Mouse (Mus musculus) ovary, adult 18-20 months (tissue): Measurements from ENCODE around the gene Gm6657.

ENCODE experiments used
- DNase-seq: peaks from one replicate; pipeline ENCODE4 v3.0.0; 2022; ENCODE audit warnings: low spot score, mixed read lengths

The Gm6657 gene

DNA sequence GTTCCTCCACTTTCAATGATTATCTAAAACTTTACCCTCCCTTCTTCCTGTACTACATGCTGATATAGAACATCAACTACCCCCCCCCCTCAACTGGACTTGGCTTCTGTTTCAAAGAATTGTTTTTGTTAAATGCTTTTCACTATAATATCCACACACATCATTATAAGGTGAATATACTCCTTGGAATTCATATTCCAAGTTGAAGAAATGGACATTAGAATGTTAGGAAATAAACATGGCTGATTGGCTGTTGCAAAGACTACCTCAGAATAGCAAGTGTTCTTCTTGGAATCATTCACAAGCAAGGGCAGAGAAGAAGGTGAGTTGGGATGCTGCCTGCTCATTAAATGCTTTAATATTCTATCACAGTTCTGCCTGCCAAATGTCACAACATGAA lies at the start of gene Gm6657:
Gm6657 (plus strand) TSS at position 301 of the 400 bp plus-strand sequence.
- DNase-seq: no peak

- no peak for DNase-seq
These were observed 40.6 kb upstream of the Gm6657 start for GRCm38 (mm10) chr12:78153308-78154002.

GRCm38 (mm10) chr12:78170178-78170577 lies 23.9 kb upstream of the Gm6657 start:
- no peak for DNase-seq

GRCm38 (mm10) chr12:78173945-78174344 lies 20.1 kb upstream of the Gm6657 start:
- no peak for DNase-seq

DNA sequence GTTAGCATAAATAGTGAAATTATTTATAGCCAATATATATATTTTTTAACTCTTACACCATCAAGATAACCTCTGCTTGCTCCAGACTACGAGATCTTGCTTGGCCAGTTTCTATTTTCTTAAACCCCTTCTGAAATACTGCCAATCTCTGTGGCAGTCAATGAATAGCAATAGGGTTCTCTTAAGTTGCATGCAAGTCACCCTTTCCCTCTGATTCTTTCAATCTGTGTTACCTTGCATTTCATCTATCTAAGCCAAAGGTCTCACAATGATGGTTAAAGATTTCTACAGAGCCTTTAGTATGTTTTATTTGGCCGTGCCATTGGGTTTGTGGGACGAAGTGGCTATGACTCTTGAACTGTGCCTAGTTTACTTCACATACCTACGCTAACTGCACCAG lies 19.4 kb upstream of the Gm6657 start:
- no peak for DNase-seq

DNA sequence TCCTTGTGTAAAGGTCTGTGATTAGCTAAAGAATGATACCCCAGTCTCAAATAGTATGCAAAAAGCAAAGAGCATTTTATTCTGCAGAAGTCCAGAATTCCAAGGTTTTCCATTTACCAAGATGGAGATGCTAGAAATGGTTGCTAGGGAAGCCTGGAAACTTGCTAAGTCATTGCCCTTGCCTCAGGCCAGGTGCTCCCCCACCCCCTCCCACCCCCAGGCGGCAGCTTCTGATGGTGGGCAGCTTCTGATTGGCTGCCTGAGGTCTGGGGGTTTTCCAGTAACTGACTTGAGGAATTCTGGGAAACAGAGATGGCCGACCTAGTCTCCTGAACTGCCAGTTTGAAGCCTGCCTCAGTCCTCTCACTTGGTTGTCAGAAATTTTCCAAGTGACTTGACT lies 12.6 kb upstream of the Gm6657 start:
- DNase-seq: no peak

GRCm38 (mm10) chr12:78195368-78195767 lies 1.3 kb downstream of the Gm6657 start:
- DNase-seq: no peak

DNA sequence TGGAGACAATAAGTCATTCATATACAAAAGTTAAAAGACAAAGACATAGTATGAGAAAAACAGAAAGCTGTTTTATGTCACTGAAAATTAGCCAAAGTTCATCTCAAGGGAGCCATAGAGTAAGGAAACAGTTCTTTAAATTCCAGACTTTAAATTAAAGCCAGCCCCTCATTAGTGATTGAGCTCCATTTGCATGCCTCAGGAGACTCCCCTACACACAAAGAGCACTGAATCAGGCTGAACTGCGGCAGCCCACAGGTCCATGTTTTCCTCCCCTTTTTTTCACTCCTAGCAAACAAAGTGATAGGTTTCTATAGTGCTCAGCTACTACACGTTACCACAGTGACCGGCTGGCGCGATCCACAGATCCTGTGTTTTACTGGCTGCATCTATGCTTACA lies 9.6 kb downstream of the Gm6657 start:
- no peak for DNase-seq

DNA sequence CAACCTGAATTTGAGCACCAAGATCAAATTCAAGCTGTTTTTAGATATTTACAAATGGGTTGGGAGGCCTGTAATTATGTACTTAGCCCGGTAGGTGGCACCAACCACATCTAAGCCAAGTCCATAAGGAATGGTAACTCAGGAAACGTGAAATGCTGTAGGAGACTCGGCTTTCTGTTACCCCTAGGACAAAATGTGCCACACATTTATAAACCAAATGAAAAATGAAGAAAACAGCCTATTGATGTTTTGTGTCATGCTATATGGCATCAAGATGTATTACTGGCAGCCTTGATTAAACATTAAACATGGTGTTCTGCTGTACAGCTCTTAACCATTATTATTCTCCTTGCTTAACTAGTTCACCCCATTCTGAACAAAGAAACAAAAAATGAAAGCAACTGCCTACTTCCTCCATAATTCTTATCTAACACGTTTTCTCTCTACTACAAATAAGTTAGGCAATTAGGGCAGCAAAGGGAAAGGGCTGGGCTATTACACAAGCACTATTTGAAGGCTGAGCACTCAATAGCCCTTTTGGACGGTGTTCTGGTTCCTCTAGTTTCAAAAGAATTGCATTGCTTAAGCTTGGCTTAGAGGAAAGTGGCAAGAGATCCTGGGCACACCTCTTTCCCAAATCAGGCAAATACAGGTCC lies 12.0 kb downstream of the Gm6657 start:
- peak; percentile 17 for DNase-seq

DNA sequence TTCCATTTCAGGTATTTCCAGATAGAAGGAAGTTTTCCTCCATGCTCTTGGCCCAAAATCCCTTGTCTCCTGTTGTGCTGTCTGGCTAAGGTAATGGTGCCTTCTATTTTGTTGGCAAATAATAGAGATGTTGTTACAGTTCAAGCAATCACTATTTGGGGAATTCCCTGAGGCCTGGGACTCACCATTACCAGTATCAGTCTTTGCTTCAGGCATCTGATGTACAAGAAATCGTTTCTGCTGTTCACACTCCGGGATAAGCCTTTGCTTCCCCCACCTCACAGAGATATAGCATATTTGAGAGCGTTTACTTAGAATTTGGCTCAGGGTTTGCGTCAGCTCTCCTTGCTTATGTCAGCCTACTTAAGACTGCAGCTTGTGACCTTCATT lies 12.5 kb downstream of the Gm6657 start:
- no peak for DNase-seq

GRCm38 (mm10) chr12:78209856-78210255 lies 15.8 kb downstream of the Gm6657 start:
- no peak for DNase-seq

GRCm38 (mm10) chr12:78215490-78215889 lies 21.4 kb downstream of the Gm6657 start:
- DNase-seq: no peak

GRCm38 (mm10) chr12:78219191-78219825 lies 25.3 kb downstream of the Gm6657 start:
- DNase-seq: no peak

- DNase-seq: peak; percentile 91
These were observed 31.9 kb downstream of the Gm6657 start, which contains the start of gene Gphn for GRCm38 (mm10) chr12:78225707-78226518. Gene Gphn, plus strand, starts transcription at chr12:78226379.

GRCm38 (mm10) chr12:78226519-78226875 lies 32.5 kb downstream of the Gm6657 start:
- DNase-seq: peak; percentile 79

- DNase-seq: peak; percentile 13
These were observed 33.2 kb downstream of the Gm6657 start for GRCm38 (mm10) chr12:78227021-78227932.

DNA sequence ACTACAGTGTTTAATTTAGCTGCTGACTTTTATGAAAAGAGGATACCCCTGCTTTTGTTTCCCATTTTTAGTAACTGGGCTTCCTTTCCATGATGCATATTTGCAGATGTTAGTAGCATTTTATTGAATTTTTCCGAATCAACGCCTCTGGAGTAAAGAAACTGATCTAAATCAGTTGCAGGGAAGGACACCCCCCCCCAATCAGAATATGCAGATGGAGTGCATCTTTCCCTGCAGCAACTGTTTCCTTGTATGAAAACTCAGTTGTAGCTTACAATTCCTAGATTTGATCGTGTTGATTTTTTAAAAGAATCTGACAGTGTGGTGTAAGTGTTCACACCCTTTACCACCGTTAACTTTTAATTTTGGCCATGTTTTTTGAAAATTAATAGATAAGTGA lies 34.1 kb downstream of the Gm6657 start:
- DNase-seq: no peak

- no peak for DNase-seq
These were observed 38.5 kb downstream of the Gm6657 start for GRCm38 (mm10) chr12:78232560-78232959.

GRCm38 (mm10) chr12:78248366-78248765 lies 54.3 kb downstream of the Gm6657 start:
- no peak for DNase-seq

DNA sequence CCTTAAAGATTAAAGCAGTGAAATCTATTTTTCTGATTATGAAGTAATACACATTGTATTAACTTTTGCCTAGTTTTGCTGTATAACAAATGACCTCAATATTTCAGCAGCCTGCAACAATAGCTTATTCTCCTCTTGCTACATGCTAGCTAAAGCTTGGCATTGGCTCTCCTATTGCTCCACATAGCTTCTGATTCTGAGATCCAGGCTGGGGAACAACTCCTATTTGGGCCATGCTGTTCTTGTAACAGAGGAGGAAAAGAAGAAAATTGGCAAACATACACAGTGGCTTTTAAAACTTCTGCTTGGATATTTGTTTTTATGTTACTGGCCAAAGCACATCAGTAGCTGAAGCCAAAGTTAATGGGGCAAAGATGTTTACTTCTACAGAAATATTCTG lies 55.1 kb downstream of the Gm6657 start:
- peak; percentile 3 for DNase-seq
